Mouse (Mus musculus): ENCODE data around the gene Ilf2.

Ilf2 gene

GRCm38 (mm10) chr3:90475831-90476611 lies at the start of gene Ilf2:
TSS of gene Ilf2 (plus strand) at chr3:90476126.
- peak; percentile 98 for DNase-seq (ENCODE audit: low spot score)

- DNase-seq (ENCODE audit: low spot score): no peak
Measured at GRCm38 (mm10) chr3:90427574-90427973, 48.4 kb upstream of the Ilf2 start.

GRCm38 (mm10) chr3:90428186-90428585 lies 47.7 kb upstream of the Ilf2 start:
- peak; percentile 37 for DNase-seq (ENCODE audit: low spot score)

- no peak for DNase-seq (ENCODE audit: low spot score)
Measured at GRCm38 (mm10) chr3:90429576-90429975, 46.4 kb upstream of the Ilf2 start.

GRCm38 (mm10) chr3:90432348-90432747 lies 43.6 kb upstream of the Ilf2 start:
- DNase-seq (ENCODE audit: low spot score): no peak

- peak; percentile 41 for DNase-seq (ENCODE audit: low spot score)
Measured at GRCm38 (mm10) chr3:90432811-90433219, 43.1 kb upstream of the Ilf2 start.

GRCm38 (mm10) chr3:90433381-90434020 lies 42.4 kb upstream of the Ilf2 start, which contains the start of gene Ints3:
TSS of gene Ints3 (minus strand) at chr3:90433622.
- DNase-seq (ENCODE audit: low spot score): peak; percentile 100

GRCm38 (mm10) chr3:90434073-90434730 lies 41.7 kb upstream of the Ilf2 start:
- peak; percentile 86 for DNase-seq (ENCODE audit: low spot score)

GRCm38 (mm10) chr3:90437131-90437530 lies 38.8 kb upstream of the Ilf2 start:
- no peak for DNase-seq (ENCODE audit: low spot score)

- no peak for DNase-seq (ENCODE audit: low spot score)
Measured at GRCm38 (mm10) chr3:90440756-90441155, 35.2 kb upstream of the Ilf2 start.

GRCm38 (mm10) chr3:90443977-90444376 lies 31.9 kb upstream of the Ilf2 start:
- DNase-seq (ENCODE audit: low spot score): no peak

GRCm38 (mm10) chr3:90445417-90446200 lies 30.3 kb upstream of the Ilf2 start:
- DNase-seq (ENCODE audit: low spot score): no peak

GRCm38 (mm10) chr3:90446389-90447122 lies 29.4 kb upstream of the Ilf2 start:
- peak; percentile 93 for DNase-seq (ENCODE audit: low spot score)

- peak; percentile 55 for DNase-seq (ENCODE audit: low spot score)
Measured at GRCm38 (mm10) chr3:90447123-90447494, 28.8 kb upstream of the Ilf2 start.

- no peak for DNase-seq (ENCODE audit: low spot score)
Measured at GRCm38 (mm10) chr3:90448626-90449025, 27.3 kb upstream of the Ilf2 start.

GRCm38 (mm10) chr3:90450874-90451273 lies 25.1 kb upstream of the Ilf2 start:
- DNase-seq (ENCODE audit: low spot score): no peak

- DNase-seq (ENCODE audit: low spot score): no peak
Measured at GRCm38 (mm10) chr3:90451396-90452095, 24.4 kb upstream of the Ilf2 start.

GRCm38 (mm10) chr3:90454931-90455330 lies 21.0 kb upstream of the Ilf2 start:
- DNase-seq (ENCODE audit: low spot score): no peak

GRCm38 (mm10) chr3:90459727-90460126 lies 16.2 kb upstream of the Ilf2 start:
- DNase-seq (ENCODE audit: low spot score): no peak

- no peak for DNase-seq (ENCODE audit: low spot score)
Measured at GRCm38 (mm10) chr3:90460315-90460714, 15.6 kb upstream of the Ilf2 start.

GRCm38 (mm10) chr3:90461935-90462334 lies 14.0 kb upstream of the Ilf2 start:
- no peak for DNase-seq (ENCODE audit: low spot score)

All from lung, postnatal 25 days (tissue).